Mouse (Mus musculus) kidney, embryonic 14.5 days (tissue): ENCODE measurements around the gene Spn. TPM values are rescaled to one million over a fixed set of nuclear protein-coding genes. Genes with fewer than 3 reads are reported as not detected.
"Not testable (repeated sequence)": the region's sequence is repeated elsewhere in the genome, so short reads cannot be mapped to it uniquely, and the experiment has no call there.

Source experiments
- ATAC-seq: fragments of 200-750 bp; cut with Nextera tagmentation; 2 replicates; pipeline ENCODE4 v1.8.0; 2017; ENCODE audit warnings: moderate number of reproducible peaks, mild to moderate bottlenecking, moderate TSS enrichment, moderate library complexity; ENCODE audit not compliant: low FRiP score, low TSS enrichment
- H3K27ac ChIP-seq: fragments of 300-500 bp; sonication (generic); 2 replicates; pipeline ENCODE4 v1.5.1; 2014; ENCODE audit warnings: low read depth, mild to moderate bottlenecking, low read length, moderate library complexity, mixed read lengths
- H3K27me3 ChIP-seq: fragments of 300-500 bp; sonication (generic); 2 replicates; pipeline ENCODE4 v1.6.1; 2014; ENCODE audit warnings: mild to moderate bottlenecking, low read length; ENCODE audit not compliant: control insufficient read depth, insufficient read depth
- H3K36me3 ChIP-seq: fragments of 300-500 bp; sonication (generic); 2 replicates; pipeline ENCODE4 v1.6.1; 2014; ENCODE audit warnings: low read length, mixed read lengths; ENCODE audit not compliant: control insufficient read depth, insufficient read depth
- H3K4me1 ChIP-seq: fragments of 300-500 bp; sonication (generic); 2 replicates; pipeline ENCODE4 v1.6.1; 2014; ENCODE audit warnings: low read length, mixed read lengths; ENCODE audit not compliant: control insufficient read depth, insufficient read depth
- H3K4me2 ChIP-seq: fragments of 300-500 bp; sonication (generic); replicated peaks from 2 replicates; pipeline ENCODE4 v1.6.1; 2014; ENCODE audit warnings: low read depth, mild to moderate bottlenecking, low read length
- H3K4me3 ChIP-seq: fragments of 300-500 bp; sonication (generic); 2 replicates; pipeline ENCODE4 v1.5.1; 2014; ENCODE audit warnings: mild to moderate bottlenecking, low read length
- H3K9ac ChIP-seq: fragments of 300-500 bp; sonication (generic); 2 replicates; pipeline ENCODE4 v1.6.1; 2014; ENCODE audit warnings: low read depth, mild to moderate bottlenecking, low read length, moderate library complexity
- H3K9me3 ChIP-seq: fragments of 300-500 bp; sonication (generic); 2 replicates; pipeline ENCODE4 v1.6.1; 2016; ENCODE audit warnings: low read length; ENCODE audit not compliant: control insufficient read depth
- WGBS: fragments of 180-500 bp; shearing (Covaris S2); extraction: QIAGEN DNeasy Blood & Tissue Kit; methylation state at CpG from one replicate; pipeline ENCODE4 v1.1.7; 2014; 5-methylcytosine and 5-hydroxymethylcytosine counted together
- polyA plus RNA-seq: library from polyadenylated mRNA; unstranded; fragments of >200 nt; fragmentation: Nextera tagmentation; extraction: Ambion mirVana; gene quantifications from 2 replicates; pipeline ENCODE4 v1.2.1, GENCODE M21; 2014

Gene Spn
- polyA plus RNA-seq: 0.14 and 0.26 TPM in 2 replicates

DNA sequence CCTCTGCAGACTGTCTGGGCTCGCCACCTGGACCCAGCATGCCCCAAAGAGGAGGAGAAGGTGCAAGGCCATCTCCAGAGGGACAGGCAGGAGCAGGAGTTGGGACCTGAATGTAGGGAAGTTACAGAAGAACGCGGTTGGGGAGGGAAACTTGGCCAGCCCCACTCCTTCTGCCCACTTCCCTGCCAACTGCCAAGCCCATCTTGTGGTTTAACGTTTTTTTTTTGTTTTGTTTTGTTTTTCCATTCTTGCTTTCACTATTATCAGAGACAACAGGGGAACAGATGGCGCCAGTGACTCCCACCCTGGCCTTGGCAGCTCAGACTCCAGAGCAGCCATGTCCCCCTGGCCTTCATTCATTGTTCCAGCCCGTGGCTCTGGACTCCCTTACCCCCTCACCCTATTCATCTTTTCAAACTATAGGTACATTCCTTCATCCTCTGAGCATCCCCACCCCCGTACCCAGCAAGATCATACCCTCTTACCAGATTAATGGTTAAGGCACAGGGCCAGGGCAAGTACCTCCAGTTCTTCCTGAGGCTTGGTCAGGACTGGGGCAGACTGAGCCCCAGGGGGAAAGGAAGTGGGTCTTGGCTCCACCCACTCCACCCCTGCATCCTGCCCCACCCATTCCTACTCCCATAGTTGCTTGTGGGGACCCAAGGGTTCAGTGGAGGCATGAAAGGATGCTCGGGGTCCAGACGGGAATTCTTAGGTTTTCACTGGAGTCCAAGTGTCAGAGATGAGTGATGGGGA, at the start of gene Spn:
TSS of gene Spn (minus strand) at position 562 of the 756 bp plus-strand sequence.
- WGBS: 66% methylated on average over 9 of the region's 9 CpGs
- Histone ChIP-seq H3K4me2 (no peak within 1 kb of the TSS), H3K9me3 (no peaks in the 10 kb centered on the region), H3K27me3 (no peaks in the 10 kb centered on the region), H3K27ac (no peak within 1 kb of the TSS), H3K9ac (no peak within 1 kb of the TSS), H3K4me3 (no peak within 1 kb of the TSS), H3K4me1 (0 out of 2 replicates have a peak, but pooled peaks cover 4% of the 10 kb centered on the region), H3K36me3 (no peaks in the 10 kb centered on the region)
- ATAC-seq: no peak

GRCm38 (mm10) chr7:127187351-127187750, 49.7 kb upstream of the Spn start:
- WGBS: 78% methylated on average over 10 of the region's 10 CpGs

GRCm38 (mm10) chr7:127185601-127186000, 48.0 kb upstream of the Spn start:
- Histone ChIP-seq H3K4me1 (no peaks in the 10 kb centered on the region), H3K27me3 (no peaks in the 10 kb centered on the region), H3K36me3 (no peaks in the 10 kb centered on the region), H3K27ac (no peak overlapping the region), H3K4me2 (no peak overlapping the region), H3K9ac (no peak overlapping the region), H3K4me3 (no peak overlapping the region), H3K9me3 (no peaks in the 10 kb centered on the region)
- 0 out of 2 replicates have a peak, but pooled peaks have one; percentile 32 for ATAC-seq
- WGBS: 71% methylated on average over 3 of the region's 3 CpGs

More at GRCm38 (mm10) chr7:127187351-127187750, 49.7 kb upstream of the Spn start:
- no peak overlapping the region for H3K4me3 ChIP-seq
- no peaks in the 10 kb centered on the region for H3K27me3 ChIP-seq
- no peak overlapping the region for H3K27ac ChIP-seq
- no peak overlapping the region for H3K4me2 ChIP-seq
- no peak for ATAC-seq
- H3K9me3 ChIP-seq: no peaks in the 10 kb centered on the region
- peaks cover 11% of the 10 kb centered on the region; the same call in 1 of the 2 replicates for H3K36me3 ChIP-seq
- H3K4me1 ChIP-seq: no peaks in the 10 kb centered on the region
- H3K9ac ChIP-seq: no peak overlapping the region

DNA sequence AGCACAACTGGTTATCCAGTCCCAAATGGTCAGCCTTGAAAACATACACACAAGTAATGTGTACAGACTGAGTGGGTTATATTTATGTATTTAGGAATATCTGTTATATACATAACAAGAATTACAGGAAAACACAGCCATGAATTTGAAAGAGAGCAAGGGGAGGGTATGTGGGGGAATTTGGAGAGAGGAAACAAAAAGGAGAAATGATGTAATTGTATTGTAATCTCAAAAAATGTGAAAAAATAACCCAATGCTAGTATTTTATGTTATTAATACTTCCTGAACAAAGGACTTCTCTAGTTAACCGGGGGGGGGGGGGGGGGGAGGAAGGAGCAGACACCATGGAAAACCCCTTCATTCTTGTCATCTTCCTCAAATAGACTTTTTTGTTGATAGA, 47.1 kb upstream of the Spn start:
- WGBS: 33% methylated on average over 1 of the region's 1 CpGs
- H3K4me3 ChIP-seq: no peak overlapping the region
- no peaks in the 10 kb centered on the region for H3K9me3 ChIP-seq
- ATAC-seq: no peak
- no peaks in the 10 kb centered on the region for H3K36me3 ChIP-seq
- H3K9ac ChIP-seq: no peak overlapping the region
- no peaks in the 10 kb centered on the region for H3K27me3 ChIP-seq
- H3K4me1 ChIP-seq: no peaks in the 10 kb centered on the region
- H3K27ac ChIP-seq: no peak overlapping the region
- no peak overlapping the region for H3K4me2 ChIP-seq

DNA sequence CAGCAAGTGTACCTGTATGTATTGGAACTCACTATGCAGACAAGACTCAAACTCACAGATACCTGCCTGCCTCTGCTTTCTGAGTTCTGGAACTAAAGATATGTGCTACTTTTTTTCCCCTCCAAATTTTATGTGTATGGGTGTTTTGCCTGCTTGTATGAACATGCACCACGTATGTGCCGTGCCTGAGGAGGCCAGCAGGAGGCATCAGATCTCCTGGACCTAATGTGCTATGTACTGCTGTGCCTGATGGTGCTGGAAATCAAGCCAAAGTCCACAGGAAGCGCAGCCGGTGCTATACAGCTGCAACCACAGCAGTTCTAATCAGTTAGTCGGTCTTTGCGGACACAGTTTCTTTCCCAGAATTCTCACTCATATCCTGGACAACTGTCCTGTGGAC, 46.2 kb upstream of the Spn start:
- Histone ChIP-seq H3K27me3 (no peaks in the 10 kb centered on the region), H3K4me2 (no peak overlapping the region), H3K9me3 (no peaks in the 10 kb centered on the region), H3K4me1 (no peaks in the 10 kb centered on the region), H3K27ac (no peak overlapping the region), H3K36me3 (no peaks in the 10 kb centered on the region), H3K9ac (no peak overlapping the region), H3K4me3 (no peak overlapping the region)
- WGBS: 78% methylated on average over 6 of the region's 6 CpGs
- ATAC-seq: no peak

DNA sequence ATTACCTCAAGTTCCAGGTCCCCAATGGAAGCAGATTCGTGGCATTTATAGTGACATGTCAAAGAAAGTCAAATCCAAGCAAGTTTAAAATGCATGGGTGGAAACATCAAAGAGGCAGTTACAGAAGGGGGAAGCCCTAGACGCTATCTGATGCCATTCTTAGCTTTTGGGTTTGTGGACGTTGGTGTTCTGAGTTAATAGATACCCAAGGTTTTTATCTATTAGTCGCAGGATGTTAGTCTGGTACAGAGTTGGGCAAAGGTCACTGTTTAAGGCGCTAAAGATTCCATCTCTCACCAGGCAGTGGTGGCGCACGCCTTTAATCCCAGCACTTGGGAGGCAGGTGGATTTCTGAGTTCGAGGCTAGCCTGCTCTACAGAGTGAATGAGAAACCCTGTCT, 45.7 kb upstream of the Spn start:
- ATAC-seq: no peak
- H3K4me2 ChIP-seq: no peak overlapping the region
- no peak overlapping the region for H3K4me3 ChIP-seq
- WGBS: 73% methylated on average over 8 of the region's 8 CpGs
- no peaks in the 10 kb centered on the region for H3K4me1 ChIP-seq
- no peaks in the 10 kb centered on the region for H3K9me3 ChIP-seq
- H3K36me3 ChIP-seq: no peaks in the 10 kb centered on the region
- H3K27ac ChIP-seq: no peak overlapping the region
- no peaks in the 10 kb centered on the region for H3K27me3 ChIP-seq
- H3K9ac ChIP-seq: no peak overlapping the region

- H3K27me3 ChIP-seq: not testable (repeated sequence)
- 32% methylated on average over 3 of the region's 3 CpGs for WGBS
Observed at GRCm38 (mm10) chr7:127181724-127182123, 44.1 kb upstream of the Spn start.

GRCm38 (mm10) chr7:127180783-127181182, 43.2 kb upstream of the Spn start:
- ATAC-seq: no peak
- Histone ChIP-seq H3K4me2 (no peak overlapping the region), H3K4me3 (no peak overlapping the region), H3K36me3 (no peaks in the 10 kb centered on the region), H3K9ac (no peak overlapping the region), H3K4me1 (no peaks in the 10 kb centered on the region), H3K27ac (no peak overlapping the region), H3K27me3 (no peaks in the 10 kb centered on the region), H3K9me3 (no peaks in the 10 kb centered on the region)
- WGBS: 69% methylated on average over 2 of the region's 2 CpGs

More at GRCm38 (mm10) chr7:127181724-127182123, 44.1 kb upstream of the Spn start:
- not testable (repeated sequence) for ATAC-seq, H3K9ac ChIP-seq, H3K9me3 ChIP-seq, H3K36me3 ChIP-seq, H3K4me1 ChIP-seq, H3K27ac ChIP-seq, H3K4me3 ChIP-seq, H3K4me2 ChIP-seq

DNA sequence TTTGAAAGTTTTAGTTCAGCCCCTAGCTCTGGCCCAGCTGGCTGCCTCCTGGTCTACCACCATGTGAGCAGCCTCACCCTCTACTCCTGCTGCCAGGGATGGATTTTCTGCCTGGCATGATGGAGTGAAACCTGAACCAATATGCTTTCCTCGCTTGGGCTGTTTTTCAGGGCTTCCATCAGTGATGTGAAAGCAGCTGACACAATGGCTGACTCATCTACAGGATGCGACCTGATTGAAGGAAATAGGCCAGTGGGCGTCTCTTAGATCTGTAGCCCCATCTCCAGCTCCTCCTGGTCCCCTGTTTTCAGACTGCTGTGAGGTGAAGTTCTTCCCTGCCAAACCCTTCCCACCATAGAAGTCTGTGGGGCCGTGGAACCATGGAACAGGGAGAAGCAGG, 39.3 kb upstream of the Spn start:
- H3K9ac ChIP-seq: no peak overlapping the region
- no peak for ATAC-seq
- 69% methylated on average over 4 of the region's 4 CpGs for WGBS
- H3K4me1 ChIP-seq: no peaks in the 10 kb centered on the region
- H3K4me3 ChIP-seq: no peak overlapping the region
- H3K36me3 ChIP-seq: no peaks in the 10 kb centered on the region
- no peaks in the 10 kb centered on the region for H3K9me3 ChIP-seq
- no peaks in the 10 kb centered on the region for H3K27me3 ChIP-seq
- no peak overlapping the region for H3K4me2 ChIP-seq
- no peak overlapping the region for H3K27ac ChIP-seq
